Mouse (Mus musculus) embryonic stem cell, embryonic (primary cell): Measurements from ENCODE around the gene Ddx24.
"Not testable (repeated sequence)": the region's sequence is repeated elsewhere in the genome, so short reads cannot be mapped to it uniquely, and the experiment has no call there.

Source experiments
- CTCF ChIA-PET, 4 experiments: fragments of 300-600 bp in 2 of 4; fragments of 350-600 bp in 2 of 4; sonication (Branson Sonifier 250); formaldehyde crosslinking; loops; one replicate each; lab custom pipeline; 2022; ENCODE audit warnings: inconsistent platforms in 2 of 4; lab: Charles Lee
- POLR2A ChIA-PET, 4 experiments: fragments of 300-600 bp in 2 of 4; fragments of 350-600 bp in 2 of 4; sonication (Branson Sonifier 250); formaldehyde crosslinking; loops; one replicate each; lab custom pipeline; 2022; ENCODE audit warnings: antibody characterized with exemption in 4 of 4, inconsistent platforms in 1 of 4; lab: Charles Lee

Gene Ddx24

DNA sequence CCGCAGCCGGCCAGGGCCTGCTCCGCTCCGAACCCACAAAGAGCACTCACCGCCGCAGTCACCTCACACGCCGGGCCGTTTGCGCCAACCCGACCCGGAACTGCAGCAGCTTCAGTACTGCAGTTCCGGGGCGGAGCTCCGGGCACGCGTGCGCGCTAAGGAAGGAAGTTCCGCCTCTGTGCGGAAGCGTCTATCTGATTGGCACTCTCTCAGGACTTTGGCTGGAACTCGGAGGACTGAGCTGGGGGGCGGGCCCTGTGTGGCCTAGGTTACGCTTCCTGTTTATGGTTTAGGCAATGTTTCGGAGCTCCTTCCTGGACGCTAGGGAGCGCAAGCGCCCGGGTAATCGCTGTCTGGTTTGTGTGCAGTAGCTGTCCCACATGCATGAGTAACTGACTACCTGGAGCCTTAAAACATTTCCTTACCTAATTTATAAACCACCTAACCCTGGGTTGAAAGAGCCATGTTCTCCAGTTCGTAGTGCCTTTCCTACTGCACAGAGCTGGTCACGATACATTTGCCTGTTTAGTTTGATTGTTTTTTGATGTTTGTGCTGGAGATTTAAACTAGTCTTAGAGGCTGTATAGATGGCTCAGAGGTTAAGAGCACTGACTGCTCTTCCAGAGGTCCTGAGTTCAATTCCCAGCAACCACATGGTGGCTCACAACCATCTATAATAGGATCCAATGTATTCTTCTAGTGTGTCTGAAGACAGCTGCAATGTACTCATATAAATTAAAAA, at the start of gene Ddx24:
TSS of gene Ddx24 (minus strand) at position 102 of the 742 bp plus-strand sequence.
- POLR2A ChIA-PET, result interaction anchor here in 3 of 4 experiments (0.5 to 1.8 kb wide), 39 partner anchors 8 to 1137 kb away, joined by 3 to 13 read pairs (median 4); partner anchors contain the start of genes Otub2 (in 3 of the 3), 9330161L09Rik (in 2 of the 3), Ppp4r4 (in 2 of the 3) and Prima1 (in 2 of the 3)
- CTCF ChIA-PET, result interaction anchor here (0.5 to 1.3 kb wide), 34 partner anchors 9 to 1418 kb away, joined by 3 to 24 read pairs (median 4); partner anchors contain the start of genes Ifi27l2a (in 2 of the 4), Ppp4r4 (in 2 of the 4), 9330161L09Rik (in 1 of the 4) and Otub2 (in 1 of the 4)

DNA sequence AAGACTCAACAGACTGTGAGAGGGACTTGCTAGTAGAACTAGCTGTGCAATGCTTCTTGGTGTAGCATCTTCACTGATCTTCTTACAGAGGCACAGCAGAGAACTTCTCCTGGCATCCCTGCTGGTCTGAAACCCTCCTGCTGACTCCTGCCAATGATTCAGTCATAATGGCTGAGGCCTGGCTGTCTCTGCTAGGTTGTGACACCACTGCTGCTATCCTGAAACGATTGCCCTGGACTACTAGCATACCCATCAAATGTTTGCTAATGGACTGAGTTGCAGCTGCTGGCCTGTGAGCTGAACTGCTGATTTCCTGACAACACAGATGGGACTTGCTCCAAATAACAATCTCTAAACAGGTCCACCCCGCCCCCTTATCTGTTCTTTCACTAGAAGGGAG, 48.9 kb upstream of the Ddx24 start:
- CTCF ChIA-PET, result no interaction called here
- POLR2A ChIA-PET, result no interaction called here

- ChIA-PET CTCF (no interaction called here), POLR2A (no interaction called here)
These were observed 31.5 kb upstream of the Ddx24 start, which contains the start of gene Ifi27l2b for GRCm38 (mm10) chr12:103457140-103457539. Ifi27l2b (minus strand) TSS chr12:103457223.

GRCm38 (mm10) chr12:103456727-103457126, 31.1 kb upstream of the Ddx24 start:
- CTCF ChIA-PET, POLR2A ChIA-PET: not testable (repeated sequence)

GRCm38 (mm10) chr12:103453361-103453760, 27.7 kb upstream of the Ddx24 start:
- POLR2A ChIA-PET, result interaction anchor here in 1 of 4 experiments (0.7 kb wide), 1 partner anchor 21 kb away, joined by 4 read pairs; no protein-coding TSS in a partner anchor
- CTCF ChIA-PET, result no interaction called here

GRCm38 (mm10) chr12:103445060-103445459, 19.4 kb upstream of the Ddx24 start:
- CTCF ChIA-PET, result interaction anchor here in 3 of 4 experiments (0.5 to 1.8 kb wide), 3 partner anchors 19 to 301 kb away, joined by 5 to 9 read pairs (median 8); partner anchors contain the start of gene Ddx24 (in 2 of the 3)
- POLR2A ChIA-PET, result interaction anchor here in 1 of 4 experiments (2.6 kb wide), 1 partner anchor 19 kb away, joined by 6 read pairs; the partner anchor contains the start of gene Ddx24

DNA sequence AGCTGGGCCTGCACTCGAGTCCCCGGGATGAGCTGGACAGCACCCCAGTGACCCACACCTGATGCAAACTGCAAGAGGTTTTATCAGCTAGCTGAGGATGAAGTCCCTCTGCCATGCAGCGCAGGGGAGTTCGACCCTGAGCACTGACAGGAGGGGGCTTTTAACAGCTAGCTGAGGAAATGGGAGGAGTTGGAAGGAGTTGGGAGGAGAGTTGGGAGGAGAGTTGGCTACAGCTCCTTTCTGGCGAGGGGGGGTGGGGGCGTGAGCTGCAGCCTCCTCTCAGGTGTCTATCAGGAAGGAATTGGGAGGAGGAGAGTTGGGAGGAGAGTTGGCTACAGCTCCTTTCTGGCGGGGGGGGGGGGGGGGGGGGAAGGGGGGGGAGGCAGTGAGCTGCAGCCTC, 18.6 kb upstream of the Ddx24 start:
- ChIA-PET POLR2A (interaction anchor here in 3 of 4 experiments (0.6 to 2.6 kb wide), 5 partner anchors 18 to 371 kb away, joined by 3 to 6 read pairs (median 3); partner anchors contain the start of gene Ddx24 (in 1 of the 3)), CTCF (interaction anchor here in 3 of 4 experiments (0.6 to 1.8 kb wide), 5 partner anchors 10 to 169 kb away, joined by 3 to 9 read pairs (median 5); partner anchors contain the start of genes Ddx24 (in 3 of the 3) and Ifi27 (in 1 of the 3))

DNA sequence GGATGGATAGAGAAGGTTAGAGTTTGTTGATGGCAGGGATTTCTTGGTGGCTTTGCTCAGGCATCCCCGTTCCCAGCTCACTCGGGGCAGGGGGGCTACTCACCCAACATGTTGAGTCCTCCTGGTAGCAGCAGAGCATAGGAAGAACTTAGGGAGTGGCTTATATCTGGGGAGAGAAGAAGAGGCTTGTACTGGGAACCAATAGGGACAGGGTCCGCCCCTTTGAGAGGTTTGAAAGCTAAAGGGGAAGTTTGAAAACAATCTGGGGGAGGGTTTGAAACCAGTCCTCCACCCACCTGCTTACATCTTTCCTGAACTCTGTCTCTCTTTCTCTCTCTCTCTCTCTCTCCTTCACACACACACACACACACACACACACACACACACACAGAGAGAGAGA, 17.9 kb upstream of the Ddx24 start, which contains the start of gene Ifi27l2a:
TSS of gene Ifi27l2a (minus strand) at position 157 of the 400 bp plus-strand sequence.
- ChIA-PET CTCF (interaction anchor here in 3 of 4 experiments (0.7 to 1.8 kb wide), 4 partner anchors 9 to 30 kb away, joined by 3 to 9 read pairs (median 5); partner anchors contain the start of genes Ddx24 (in 2 of the 3) and Ifi27 (in 1 of the 3)), POLR2A (interaction anchor here in 2 of 4 experiments (1.0 to 2.6 kb wide), 2 partner anchors 18 to 34 kb away, joined by 3 to 6 read pairs; partner anchors contain the start of gene Ddx24 (in 1 of the 2))

GRCm38 (mm10) chr12:103437601-103438000, 12.0 kb upstream of the Ddx24 start:
- POLR2A ChIA-PET, result interaction anchor here in 2 of 4 experiments (0.6 to 1.9 kb wide), 3 partner anchors 12 to 241 kb away, joined by 3 to 13 read pairs (median 4); partner anchors contain the start of gene Ddx24 (in 1 of the 2)
- CTCF ChIA-PET, result interaction anchor here in 1 of 4 experiments (1.0 kb wide), 1 partner anchor 12 kb away, joined by 6 read pairs; the partner anchor contains the start of gene Ddx24

- ChIA-PET POLR2A (interaction anchor here in 2 of 4 experiments (0.6 to 1.2 kb wide), 3 partner anchors 9 to 29 kb away, joined by 3 to 4 read pairs (median 3); partner anchors contain the start of gene Ddx24 (in 1 of the 2)), CTCF (interaction anchor here in 3 of 4 experiments (0.5 to 0.8 kb wide), 3 partner anchors 9 to 548 kb away, joined by 3 to 5 read pairs (median 4); partner anchors contain the start of gene Ddx24 (in 1 of the 3))
These were observed 9.2 kb upstream of the Ddx24 start for GRCm38 (mm10) chr12:103434861-103435260.

DNA sequence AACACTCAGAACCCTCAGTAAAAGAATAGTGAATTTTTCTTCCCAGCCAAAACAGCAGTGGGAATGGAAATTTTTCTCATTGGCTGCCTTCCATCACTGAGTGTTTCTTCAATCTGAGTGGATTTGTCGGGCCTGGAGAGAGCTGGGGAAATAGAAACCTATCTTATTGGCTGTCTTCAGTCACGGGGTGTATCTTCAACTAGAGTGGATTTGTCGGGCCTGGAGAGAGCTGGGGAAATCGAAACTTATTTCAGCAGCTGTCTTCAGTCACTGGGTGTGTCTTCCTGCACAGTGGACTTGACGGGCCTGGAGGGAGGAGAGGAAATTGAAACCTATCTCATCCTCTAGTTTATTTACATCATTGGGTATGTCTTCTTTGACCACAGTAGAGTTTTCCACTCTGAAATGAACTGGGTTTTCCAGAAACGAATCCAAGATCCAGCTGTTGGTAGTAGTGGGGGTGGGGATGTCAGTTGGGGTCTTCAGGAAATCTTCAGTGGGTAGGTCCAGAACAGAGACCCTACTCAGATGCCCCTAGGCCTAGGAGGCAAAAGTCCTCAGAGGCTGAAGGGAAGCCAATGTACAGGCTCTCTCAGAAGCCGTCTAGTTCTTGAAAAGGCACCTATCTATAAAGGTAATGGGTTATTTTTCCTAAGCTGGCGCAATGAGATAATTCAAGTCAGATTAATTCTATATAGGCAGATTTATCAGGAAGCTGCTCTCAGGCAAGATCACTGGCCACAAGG, 8.5 kb upstream of the Ddx24 start, which contains the start of gene Ifi27:
TSS of gene Ifi27 (plus strand) at position 226 of the 746 bp plus-strand sequence.
- ChIA-PET CTCF (interaction anchor here in 3 of 4 experiments (0.6 to 0.8 kb wide), 3 partner anchors 10 to 290 kb away, joined by 3 to 5 read pairs (median 4); partner anchors contain the start of gene Ifi27l2a (in 1 of the 3)), POLR2A (interaction anchor here in 2 of 4 experiments (0.8 to 1.2 kb wide), 2 partner anchors 8 to 28 kb away, joined by 3 read pairs; partner anchors contain the start of gene Ddx24 (in 1 of the 2))

DNA sequence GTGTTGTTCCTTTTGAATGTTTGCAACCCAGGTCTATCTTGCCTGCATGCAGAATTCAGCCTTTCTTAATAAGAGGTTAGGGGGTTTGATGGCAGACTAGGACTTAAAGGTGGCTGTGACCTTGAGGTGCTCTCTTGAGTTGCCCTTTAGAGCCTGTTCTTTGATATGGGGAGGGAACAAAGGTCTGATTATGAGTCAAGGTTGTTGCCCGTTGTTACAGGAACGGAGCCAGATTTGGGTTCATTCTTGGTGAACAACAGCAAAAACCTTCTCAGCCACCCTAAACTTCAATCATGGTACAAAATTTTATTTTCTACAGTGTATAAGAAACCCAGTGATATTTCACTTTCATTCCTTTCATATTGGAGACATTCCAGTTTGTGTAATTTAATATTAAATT, 7.8 kb upstream of the Ddx24 start:
- ChIA-PET CTCF (interaction anchor here in 2 of 4 experiments (0.6 to 0.8 kb wide), 2 partner anchors 61 to 290 kb away, joined by 3 to 4 read pairs; no protein-coding TSS in a partner anchor), POLR2A (no interaction called here)

- ChIA-PET CTCF (interaction anchor here in 2 of 4 experiments (1.2 kb wide), 2 partner anchors 17 to 68 kb away, joined by 6 to 9 read pairs; partner anchors contain the start of gene Ifi27l2a (in 1 of the 2)), POLR2A (interaction anchor here in 1 of 4 experiments (1.1 kb wide), 1 partner anchor 15 kb away, joined by 3 read pairs; no protein-coding TSS in a partner anchor)
These were observed 1.1 kb upstream of the Ddx24 start for GRCm38 (mm10) chr12:103426710-103427109.

DNA sequence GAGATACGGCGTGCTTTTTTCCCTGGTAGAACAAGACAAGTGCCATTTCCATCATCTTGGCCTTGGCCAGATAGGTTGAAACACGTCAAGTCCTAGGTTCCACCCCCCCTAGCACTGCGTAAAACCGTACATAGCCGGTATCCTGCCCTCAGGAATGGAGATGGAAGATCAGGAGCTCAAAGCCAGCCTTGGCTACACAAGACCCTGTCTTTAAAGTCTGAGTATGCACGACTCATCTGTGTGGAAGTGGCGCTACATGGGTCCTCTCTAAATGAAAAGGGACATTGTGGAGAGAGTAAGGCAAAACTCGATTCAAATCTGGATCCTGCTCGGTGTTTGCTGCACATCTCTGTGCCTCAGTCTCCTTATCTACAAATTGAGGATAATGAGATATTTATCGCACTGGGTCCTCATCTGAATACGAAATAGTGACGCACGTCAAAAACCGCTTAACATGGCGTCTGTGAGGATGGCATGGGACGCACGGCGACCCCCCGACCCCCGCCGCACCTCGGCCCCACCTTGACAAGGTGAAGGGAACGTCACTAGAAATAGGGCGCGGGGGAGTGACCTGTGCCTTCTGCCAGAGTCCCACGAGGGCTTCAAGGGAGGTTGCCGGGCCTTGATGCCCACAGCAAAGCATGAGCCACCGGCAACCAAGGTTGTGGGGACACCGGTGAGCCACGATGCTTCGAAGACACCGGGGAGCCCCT, 458 bp downstream of the Ddx24 start:
- POLR2A ChIA-PET, result interaction anchor here in 3 of 4 experiments (0.5 to 1.8 kb wide), 37 partner anchors 9 to 1009 kb away, joined by 3 to 13 read pairs (median 4); partner anchors contain the start of genes Otub2 (in 3 of the 3), 9330161L09Rik (in 2 of the 3), Ppp4r4 (in 2 of the 3) and Prima1 (in 2 of the 3)
- CTCF ChIA-PET, result interaction anchor here (0.5 to 1.3 kb wide), 33 partner anchors 10 to 1419 kb away, joined by 3 to 24 read pairs (median 4); partner anchors contain the start of genes Ifi27l2a (in 2 of the 4), Ppp4r4 (in 2 of the 4), 9330161L09Rik (in 1 of the 4) and Otub2 (in 1 of the 4)

DNA sequence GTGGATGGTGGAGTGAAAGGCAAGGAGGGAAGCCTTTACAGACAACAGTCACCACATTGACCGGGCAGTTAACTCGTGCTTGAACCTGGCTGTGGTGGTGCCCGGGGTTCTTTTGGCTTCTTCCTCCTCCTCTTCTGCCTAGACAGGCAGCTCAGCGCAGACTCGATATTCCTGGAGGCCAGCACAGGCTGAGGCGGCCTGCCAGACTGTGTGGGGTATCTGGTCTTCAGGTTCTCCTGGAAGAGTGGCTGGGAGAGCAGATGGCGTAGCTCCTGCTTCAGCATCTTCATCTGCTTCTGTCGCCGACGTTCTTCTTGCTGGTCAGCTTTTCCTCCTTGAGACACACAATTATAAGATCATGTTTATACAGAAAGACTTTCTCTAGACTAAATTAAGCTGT, 17.5 kb downstream of the Ddx24 start:
- POLR2A ChIA-PET, result interaction anchor here in 3 of 4 experiments (0.7 to 1.9 kb wide), 5 partner anchors 14 to 694 kb away, joined by 3 to 9 read pairs (median 4); partner anchors contain the start of genes Ddx24 (in 1 of the 3) and Otub2 (in 1 of the 3)
- CTCF ChIA-PET, result interaction anchor here in 1 of 4 experiments (1.1 kb wide), 1 partner anchor 40 kb away, joined by 4 read pairs; no protein-coding TSS in a partner anchor

- ChIA-PET POLR2A (interaction anchor here in 2 of 4 experiments (0.8 to 2.9 kb wide), 7 partner anchors 8 to 19 kb away, joined by 3 to 9 read pairs (median 4); partner anchors contain the start of genes Ddx24 (in 2 of the 2) and Otub2 (in 1 of the 2)), CTCF (interaction anchor here in 2 of 4 experiments (0.8 to 1.1 kb wide), 2 partner anchors 18 to 39 kb away, joined by 3 to 4 read pairs; partner anchors contain the start of gene Ddx24 (in 1 of the 2))
These were observed 17.9 kb downstream of the Ddx24 start, which contains the start of gene 9330161L09Rik for GRCm38 (mm10) chr12:103407720-103408119. 9330161L09Rik (minus strand) TSS chr12:103407820.
